Mouse (Mus musculus): ENCODE results near the gene Cd300ld4.
"Not testable (repeated sequence)": the region's sequence is repeated elsewhere in the genome, so short reads cannot be mapped to it uniquely, and the experiment has no call there.

DNA sequence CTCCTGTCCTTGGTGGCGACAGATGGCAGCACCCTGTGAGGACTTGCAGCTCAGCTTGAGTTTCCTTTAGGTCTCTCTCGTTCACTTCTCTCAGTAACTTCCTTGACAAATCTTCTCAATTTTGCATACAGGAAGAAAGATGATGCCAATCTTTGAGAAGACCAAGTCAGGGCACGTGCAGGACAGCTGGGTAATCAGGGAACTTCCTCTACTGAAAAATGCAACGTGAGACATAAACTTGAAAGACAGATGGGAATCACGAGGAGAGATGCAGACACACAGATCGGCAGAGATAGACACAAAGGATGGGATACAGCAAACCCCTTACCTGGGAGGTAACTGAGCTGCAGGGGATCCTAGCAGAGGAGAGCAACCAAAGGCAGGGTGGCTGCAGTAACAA lies at the start of gene Cd300ld4:
- not testable (repeated sequence) for TF ChIP-seq CTCF (IDR thresholded peaks at IDR 0.05; ENCODE audit: borderline replicate concordance, extremely low read depth, insufficient read depth, insufficient read length); POLR2A (IDR thresholded peaks at IDR 0.05; ENCODE audit: borderline replicate concordance, extremely low read depth, insufficient read depth, insufficient read length, poor library complexity, severe bottlenecking)

Measured in brain, embryonic 14.5 days (tissue).